Mouse (Mus musculus) heart, embryonic 13.5 days (tissue): ENCODE measurements around the gene Cdca4. TPM values are rescaled to one million over a fixed set of nuclear protein-coding genes. Genes with fewer than 3 reads are reported as not detected.
"Not testable (repeated sequence)": the region's sequence is repeated elsewhere in the genome, so short reads cannot be mapped to it uniquely, and the experiment has no call there.

ENCODE experiments used
- ATAC-seq: fragments of 200-750 bp; cut with Nextera tagmentation; 2 replicates; pipeline ENCODE4 v1.8.0; 2017; ENCODE audit warnings: moderate TSS enrichment; ENCODE audit not compliant: insufficient number of reproducible peaks, low FRiP score, low TSS enrichment; ENCODE audit errors: extremely low read depth
- H3K27ac ChIP-seq: fragments of 300-500 bp; sonication (generic); replicated peaks from 2 replicates; pipeline ENCODE4 v1.5.1; 2015; ENCODE audit warnings: moderate library complexity, mild to moderate bottlenecking, inconsistent platforms
- H3K27me3 ChIP-seq: fragments of 300-500 bp; sonication (generic); replicated peaks from 2 replicates; pipeline ENCODE4 v1.6.1; 2015; ENCODE audit warnings: mild to moderate bottlenecking, inconsistent platforms
- H3K36me3 ChIP-seq: fragments of 300-500 bp; sonication (generic); 2 replicates; pipeline ENCODE4 v1.6.1; 2015; ENCODE audit warnings: mild to moderate bottlenecking, inconsistent platforms
- H3K4me1 ChIP-seq: fragments of 300-500 bp; sonication (generic); 2 replicates; pipeline ENCODE4 v1.6.1; 2015; ENCODE audit warnings: inconsistent platforms
- H3K4me2 ChIP-seq: fragments of 300-500 bp; sonication (generic); 2 replicates; pipeline ENCODE4 v1.6.1; 2015; ENCODE audit warnings: inconsistent platforms, mild to moderate bottlenecking, moderate library complexity
- H3K4me3 ChIP-seq: fragments of 300-500 bp; sonication (generic); 2 replicates; pipeline ENCODE4 v1.5.1; 2015; ENCODE audit warnings: moderate library complexity, mild to moderate bottlenecking, inconsistent platforms
- H3K9ac ChIP-seq: fragments of 300-500 bp; sonication (generic); 2 replicates; pipeline ENCODE4 v1.6.1; 2015; ENCODE audit warnings: inconsistent platforms, mild to moderate bottlenecking, moderate library complexity
- H3K9me3 ChIP-seq: fragments of 300-500 bp; sonication (generic); 2 replicates; pipeline ENCODE4 v1.6.1; 2016; ENCODE audit warnings: inconsistent platforms
- WGBS: fragments of 180-500 bp; shearing (Covaris S2); methylation state at CpG from one replicate; pipeline ENCODE4 v1.1.7; 2015; ENCODE audit warnings: mixed read lengths; 5-methylcytosine and 5-hydroxymethylcytosine counted together
- polyA plus RNA-seq: library from polyadenylated mRNA; unstranded; fragments of >200 nt; fragmentation: Nextera tagmentation; extraction: Ambion mirVana; gene quantifications from 2 replicates; pipeline ENCODE4 v1.2.1, GENCODE M21; 2015

Cdca4 gene
- polyA plus RNA-seq, 1 experiment from 2014 or later = 49.1 TPM

- Histone ChIP-seq H3K9ac (no peak overlapping the region), H3K36me3 (no peaks in the 10 kb centered on the region), H3K4me3 (no peak overlapping the region), H3K4me1 (peaks cover 3% of the 10 kb centered on the region), H3K9me3 (no peaks in the 10 kb centered on the region), H3K4me2 (no peak overlapping the region), H3K27me3 (0 out of 2 replicates have a peak, but pooled peaks cover 4% of the 10 kb centered on the region), H3K27ac (no peak overlapping the region)
- no peak for ATAC-seq
- 77% methylated on average over 3 of the region's 3 CpGs for WGBS
These were observed 27.1 kb upstream of the Cdca4 start for GRCm38 (mm10) chr12:112856338-112856737.

- WGBS = 63% methylated on average over 7 of the region's 7 CpGs
- Histone ChIP-seq H3K9me3 (no peaks in the 10 kb centered on the region), H3K27me3 (0 out of 2 replicates have a peak, but pooled peaks cover 4% of the 10 kb centered on the region), H3K4me2 (no peak overlapping the region), H3K36me3 (no peaks in the 10 kb centered on the region), H3K27ac (no peak overlapping the region), H3K4me3 (no peak overlapping the region), H3K4me1 (peaks cover 5% of the 10 kb centered on the region), H3K9ac (no peak overlapping the region)
- no peak for ATAC-seq
These were observed 25.5 kb upstream of the Cdca4 start for GRCm38 (mm10) chr12:112854610-112855333.

- no peak for ATAC-seq
- H3K27me3 ChIP-seq = 0 out of 2 replicates have a peak, but pooled peaks cover 4% of the 10 kb centered on the region
- H3K9me3 ChIP-seq = no peaks in the 10 kb centered on the region
- no peak overlapping the region for H3K4me3 ChIP-seq
- 69% methylated on average over 11 of the region's 11 CpGs for WGBS
- no peaks in the 10 kb centered on the region for H3K36me3 ChIP-seq
- H3K4me1 ChIP-seq = peaks cover 5% of the 10 kb centered on the region
- no peak overlapping the region for H3K4me2 ChIP-seq
- H3K27ac ChIP-seq = no peak overlapping the region
- H3K9ac ChIP-seq = no peak overlapping the region
These were observed 24.0 kb upstream of the Cdca4 start for GRCm38 (mm10) chr12:112853050-112853729.

- H3K27me3 ChIP-seq = peaks cover 4% of the 10 kb centered on the region; the same call in 1 of the 2 replicates
- no peaks in the 10 kb centered on the region for H3K9me3 ChIP-seq
- no peak overlapping the region for H3K4me2 ChIP-seq
- ATAC-seq = no peak
- no peaks in the 10 kb centered on the region for H3K36me3 ChIP-seq
- H3K9ac ChIP-seq = no peak overlapping the region
- WGBS = 14% methylated on average over 8 of the region's 8 CpGs
- H3K4me3 ChIP-seq = no peak overlapping the region
- peaks cover 5% of the 10 kb centered on the region for H3K4me1 ChIP-seq
- no peak overlapping the region for H3K27ac ChIP-seq
These were observed 21.9 kb upstream of the Cdca4 start for GRCm38 (mm10) chr12:112851116-112851515.

- Histone ChIP-seq H3K9me3 (no peaks in the 10 kb centered on the region), H3K4me2 (no peak overlapping the region), H3K36me3 (no peaks in the 10 kb centered on the region), H3K27me3 (peaks cover 7% of the 10 kb centered on the region; the same call in 1 of the 2 replicates), H3K9ac (no peak overlapping the region), H3K4me3 (no peak overlapping the region), H3K27ac (no peak overlapping the region), H3K4me1 (peaks cover 5% of the 10 kb centered on the region)
- ATAC-seq = no peak
- 82% methylated on average over 9 of the region's 9 CpGs for WGBS
These were observed 21.1 kb upstream of the Cdca4 start for GRCm38 (mm10) chr12:112850344-112850743.

GRCm38 (mm10) chr12:112849235-112850022, 20.2 kb upstream of the Cdca4 start:
- 73% methylated on average over 11 of the region's 11 CpGs for WGBS
- H3K4me2 ChIP-seq = no peak overlapping the region
- no peak for ATAC-seq
- H3K36me3 ChIP-seq = no peaks in the 10 kb centered on the region
- H3K4me1 ChIP-seq = peaks cover 5% of the 10 kb centered on the region
- no peak overlapping the region for H3K4me3 ChIP-seq
- H3K27ac ChIP-seq = no peak overlapping the region
- no peak overlapping the region for H3K9ac ChIP-seq
- H3K9me3 ChIP-seq = no peaks in the 10 kb centered on the region
- peaks cover 8% of the 10 kb centered on the region; the same call in 1 of the 2 replicates for H3K27me3 ChIP-seq

- Histone ChIP-seq H3K9ac (no peak overlapping the region), H3K4me3 (no peak overlapping the region), H3K4me2 (no peak overlapping the region), H3K27me3 (peaks cover 8% of the 10 kb centered on the region; the same call in 1 of the 2 replicates), H3K4me1 (peaks cover 5% of the 10 kb centered on the region), H3K27ac (no peak overlapping the region), H3K36me3 (no peaks in the 10 kb centered on the region), H3K9me3 (no peaks in the 10 kb centered on the region)
- ATAC-seq = no peak
- WGBS = 91% methylated on average over 2 of the region's 2 CpGs
These were observed 18.7 kb upstream of the Cdca4 start for GRCm38 (mm10) chr12:112847880-112848279.

GRCm38 (mm10) chr12:112843803-112844202, 14.6 kb upstream of the Cdca4 start:
- Histone ChIP-seq H3K4me2 (no peak overlapping the region), H3K4me1 (no peaks in the 10 kb centered on the region), H3K27me3 (peaks cover 4% of the 10 kb centered on the region; the same call in 1 of the 2 replicates), H3K4me3 (no peak overlapping the region), H3K36me3 (no peaks in the 10 kb centered on the region), H3K9me3 (peaks cover 8% of the 10 kb centered on the region; the same call in 1 of the 2 replicates), H3K9ac (no peak overlapping the region), H3K27ac (no peak overlapping the region)
- WGBS = 14% methylated on average over 3 of the region's 3 CpGs
- peak; percentile 37; the same call in 1 of the 2 replicates for ATAC-seq

- not testable (repeated sequence) for H3K27me3 ChIP-seq, H3K4me3 ChIP-seq, H3K4me1 ChIP-seq, H3K4me2 ChIP-seq, H3K9ac ChIP-seq, H3K27ac ChIP-seq, ATAC-seq, H3K36me3 ChIP-seq, H3K9me3 ChIP-seq
- 66% methylated on average over 2 of the region's 2 CpGs for WGBS
These were observed 12.9 kb upstream of the Cdca4 start for GRCm38 (mm10) chr12:112842128-112842527.

- WGBS = 69% methylated on average over 4 of the region's 4 CpGs
- H3K27me3 ChIP-seq, H3K4me1 ChIP-seq, H3K4me3 ChIP-seq, H3K9ac ChIP-seq, ATAC-seq, H3K36me3 ChIP-seq, H3K27ac ChIP-seq, H3K4me2 ChIP-seq, H3K9me3 ChIP-seq: not testable (repeated sequence)
These were observed 12.2 kb upstream of the Cdca4 start for GRCm38 (mm10) chr12:112841338-112841892.
